Mouse (Mus musculus): ENCODE measurements around the gene Galnt10. TPM values are rescaled to one million over a fixed set of nuclear protein-coding genes. Genes with fewer than 3 reads are reported as not detected.

Gene Galnt10
- polyA plus RNA-seq, 1 experiment from 2014 or later = 19.7 TPM

DNA sequence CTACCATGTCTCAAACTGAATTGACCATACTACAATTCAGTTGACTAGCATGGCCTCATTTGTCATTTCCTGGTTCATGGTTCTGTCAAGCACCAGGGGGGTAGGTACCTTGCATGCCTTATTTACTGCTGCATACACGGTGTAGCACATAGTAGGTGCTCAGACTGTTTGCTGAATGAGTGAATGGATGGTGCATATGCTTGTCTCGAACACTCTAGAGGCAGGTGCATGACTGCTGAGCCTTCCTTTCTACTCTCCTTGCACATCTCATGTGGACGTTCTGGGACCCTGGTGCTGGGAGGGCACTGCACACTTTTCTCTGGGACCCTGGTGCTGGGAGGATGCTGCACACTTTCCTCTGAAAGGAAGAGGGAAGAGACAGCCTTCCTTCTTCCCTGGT is 13.0 kb downstream of the Galnt10 start:
- ATAC-seq (ENCODE audit: low read depth) (no peak), DNase-seq (ENCODE audit: low spot score) (no peak)
- Histone ChIP-seq H3K4me3 (ENCODE audit: low read depth, low read length) (no peak overlapping the region), H3K9me3 (ENCODE audit: control insufficient read depth, low read length) (no peaks in the 10 kb centered on the region), H3K4me1 (ENCODE audit: control insufficient read depth, insufficient read depth, low read length) (peaks cover 12% of the 10 kb centered on the region; the same call in 1 of the 2 replicates), H3K4me2 (ENCODE audit: low read depth, low read length) (no peak overlapping the region), H3K27me3 (replicated peaks; ENCODE audit: control insufficient read depth, insufficient read depth, low read length) (no peaks in the 10 kb centered on the region), H3K36me3 (ENCODE audit: control insufficient read depth, insufficient read depth, low read length) (no peaks in the 10 kb centered on the region), H3K9ac (ENCODE audit: low read depth, low read length) (no peak overlapping the region), H3K27ac (replicated peaks; ENCODE audit: low read depth, low read length) (no peak overlapping the region)
- WGBS = 93% methylated on average over 3 of the region's 3 CpGs

DNA sequence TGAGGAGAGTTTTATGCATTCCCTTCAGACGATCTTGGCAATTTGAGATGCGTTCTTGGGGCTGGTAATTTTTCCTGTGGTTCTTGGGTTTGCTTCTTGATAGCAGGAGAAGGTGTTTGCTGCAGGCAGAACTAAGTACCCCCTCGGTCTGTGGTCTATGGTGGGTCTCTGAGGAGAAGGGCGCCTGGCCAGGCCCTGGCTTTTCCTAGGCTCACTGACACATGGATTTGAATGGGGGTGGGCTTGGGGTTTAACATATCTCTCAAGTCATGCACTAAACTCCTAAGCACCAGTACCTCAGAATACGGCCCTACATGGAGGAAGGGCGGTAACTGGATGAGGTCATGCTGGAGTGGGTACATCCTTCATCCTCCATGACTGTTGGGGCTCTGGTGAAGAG is 13.5 kb downstream of the Galnt10 start:
- Histone ChIP-seq H3K9ac (ENCODE audit: low read depth, low read length) (no peak overlapping the region), H3K4me1 (ENCODE audit: control insufficient read depth, insufficient read depth, low read length) (peaks cover 12% of the 10 kb centered on the region; the same call in 1 of the 2 replicates), H3K36me3 (ENCODE audit: control insufficient read depth, insufficient read depth, low read length) (no peaks in the 10 kb centered on the region), H3K4me2 (ENCODE audit: low read depth, low read length) (no peak overlapping the region), H3K4me3 (ENCODE audit: low read depth, low read length) (no peak overlapping the region), H3K27me3 (replicated peaks; ENCODE audit: control insufficient read depth, insufficient read depth, low read length) (no peaks in the 10 kb centered on the region), H3K9me3 (ENCODE audit: control insufficient read depth, low read length) (no peaks in the 10 kb centered on the region), H3K27ac (replicated peaks; ENCODE audit: low read depth, low read length) (no peak overlapping the region)
- ATAC-seq (ENCODE audit: low read depth) (no peak), DNase-seq (ENCODE audit: low spot score) (no peak)
- 82% methylated on average over 6 of the region's 6 CpGs for WGBS

DNA sequence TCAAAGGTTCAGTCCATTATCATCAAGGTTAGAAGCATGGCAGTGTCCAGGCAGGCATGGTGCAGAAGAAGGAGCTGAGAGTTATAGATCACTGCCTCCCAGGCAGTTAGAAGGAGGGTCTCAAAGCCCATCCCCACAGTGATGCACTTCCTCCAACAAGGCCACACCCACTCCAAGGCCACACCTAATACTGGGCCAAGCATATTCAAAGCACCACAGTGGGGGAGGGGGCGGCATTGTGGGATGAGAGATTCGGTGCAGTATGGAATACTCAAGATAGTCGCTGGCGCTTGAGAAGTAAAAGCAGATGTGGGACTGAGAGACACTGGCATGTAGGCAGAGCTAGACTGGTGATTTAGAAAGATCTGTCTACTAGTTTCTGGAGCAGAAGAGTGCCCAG is 14.9 kb downstream of the Galnt10 start:
- ATAC-seq (ENCODE audit: low read depth) (no peak), DNase-seq (ENCODE audit: low spot score) (no peak)
- H3K4me1 ChIP-seq (ENCODE audit: control insufficient read depth, insufficient read depth, low read length) = peaks cover 7% of the 10 kb centered on the region; the same call in 1 of the 2 replicates
- no peaks in the 10 kb centered on the region for H3K27me3 ChIP-seq (replicated peaks; ENCODE audit: control insufficient read depth, insufficient read depth, low read length)
- H3K9me3 ChIP-seq (ENCODE audit: control insufficient read depth, low read length) = no peaks in the 10 kb centered on the region
- no peaks in the 10 kb centered on the region for H3K36me3 ChIP-seq (ENCODE audit: control insufficient read depth, insufficient read depth, low read length)
- H3K27ac ChIP-seq (replicated peaks; ENCODE audit: low read depth, low read length) = no peak overlapping the region
- no peak overlapping the region for H3K9ac ChIP-seq (ENCODE audit: low read depth, low read length)
- H3K4me2 ChIP-seq (ENCODE audit: low read depth, low read length) = no peak overlapping the region
- H3K4me3 ChIP-seq (ENCODE audit: low read depth, low read length) = no peak overlapping the region
- 78% methylated on average over 4 of the region's 4 CpGs for WGBS

DNA sequence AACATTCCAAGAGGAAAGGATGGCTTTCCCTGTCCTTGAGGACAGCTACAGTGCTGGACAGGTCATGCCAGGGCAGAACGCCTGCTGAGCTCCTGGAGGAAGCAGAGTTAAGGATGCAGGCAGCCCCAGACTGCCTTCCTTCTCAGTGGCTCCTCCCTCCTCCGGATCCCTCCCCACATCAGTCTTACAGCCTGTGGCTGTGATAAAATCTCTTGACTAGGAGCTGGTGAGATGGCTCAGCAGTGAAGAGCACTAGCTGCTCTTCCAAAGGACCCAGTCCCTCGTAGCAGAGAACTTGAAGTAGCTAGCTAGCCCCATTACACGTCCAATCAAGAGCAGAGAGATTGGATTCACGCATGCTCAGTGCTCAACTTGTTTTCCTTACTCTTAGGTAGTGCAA is 15.6 kb downstream of the Galnt10 start:
- Histone ChIP-seq H3K4me3 (ENCODE audit: low read depth, low read length) (no peak overlapping the region), H3K36me3 (ENCODE audit: control insufficient read depth, insufficient read depth, low read length) (no peaks in the 10 kb centered on the region), H3K4me2 (ENCODE audit: low read depth, low read length) (no peak overlapping the region), H3K4me1 (ENCODE audit: control insufficient read depth, insufficient read depth, low read length) (peaks cover 7% of the 10 kb centered on the region; the same call in 1 of the 2 replicates), H3K27ac (replicated peaks; ENCODE audit: low read depth, low read length) (no peak overlapping the region), H3K9ac (ENCODE audit: low read depth, low read length) (no peak overlapping the region), H3K27me3 (replicated peaks; ENCODE audit: control insufficient read depth, insufficient read depth, low read length) (no peaks in the 10 kb centered on the region), H3K9me3 (ENCODE audit: control insufficient read depth, low read length) (no peaks in the 10 kb centered on the region)
- no peak for DNase-seq (ENCODE audit: low spot score)
- 58% methylated on average over 5 of the region's 5 CpGs for WGBS
- no peak for ATAC-seq (ENCODE audit: low read depth)

DNA sequence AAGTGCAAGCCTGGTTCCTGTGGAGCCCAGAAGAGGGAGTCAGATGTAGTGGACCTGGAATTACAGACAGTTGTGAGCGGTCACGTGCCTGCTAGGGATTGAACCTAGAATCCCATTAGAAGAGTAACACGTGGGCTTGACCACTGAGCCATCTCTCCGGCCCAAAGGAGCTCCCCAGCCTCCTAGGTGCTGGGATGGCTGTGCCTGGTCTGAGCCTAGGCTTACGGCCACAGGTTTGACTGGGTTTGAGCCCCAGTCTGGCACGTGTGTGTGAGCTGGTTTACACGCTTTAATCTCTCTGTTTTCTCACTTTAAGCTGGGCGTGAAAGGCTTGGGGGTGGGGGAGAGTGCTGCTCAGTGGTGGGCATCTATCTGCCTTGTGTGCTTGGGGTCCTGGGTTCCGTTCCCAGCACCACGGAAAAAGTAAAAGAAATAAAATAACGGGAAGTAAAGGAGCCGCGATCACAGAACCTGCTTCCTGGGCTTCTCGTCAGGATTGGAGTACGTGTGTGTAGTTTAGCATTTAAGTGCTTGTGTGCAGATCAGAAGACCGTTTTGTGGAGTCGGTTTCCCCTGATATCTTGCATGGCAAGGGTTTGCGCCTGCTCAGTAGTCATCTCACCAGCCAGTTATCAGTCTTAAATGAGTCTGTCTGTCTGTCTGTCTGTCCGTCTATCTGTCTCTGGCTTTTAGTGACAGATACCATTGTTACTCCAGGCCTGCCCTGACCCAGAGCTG is 16.4 kb downstream of the Galnt10 start:
- H3K9ac ChIP-seq (ENCODE audit: low read depth, low read length) = no peak overlapping the region
- DNase-seq (ENCODE audit: low spot score) (no peak), ATAC-seq (ENCODE audit: low read depth) (no peak)
- no peak overlapping the region for H3K4me3 ChIP-seq (ENCODE audit: low read depth, low read length)
- WGBS = 90% methylated on average over 19 of the region's 19 CpGs
- no peak overlapping the region for H3K4me2 ChIP-seq (ENCODE audit: low read depth, low read length)
- H3K4me1 ChIP-seq (ENCODE audit: control insufficient read depth, insufficient read depth, low read length) = peaks cover 7% of the 10 kb centered on the region; the same call in 1 of the 2 replicates
- no peaks in the 10 kb centered on the region for H3K36me3 ChIP-seq (ENCODE audit: control insufficient read depth, insufficient read depth, low read length)
- no peaks in the 10 kb centered on the region for H3K27me3 ChIP-seq (replicated peaks; ENCODE audit: control insufficient read depth, insufficient read depth, low read length)
- H3K9me3 ChIP-seq (ENCODE audit: control insufficient read depth, low read length) = no peaks in the 10 kb centered on the region
- H3K27ac ChIP-seq (replicated peaks; ENCODE audit: low read depth, low read length) = no peak overlapping the region

DNA sequence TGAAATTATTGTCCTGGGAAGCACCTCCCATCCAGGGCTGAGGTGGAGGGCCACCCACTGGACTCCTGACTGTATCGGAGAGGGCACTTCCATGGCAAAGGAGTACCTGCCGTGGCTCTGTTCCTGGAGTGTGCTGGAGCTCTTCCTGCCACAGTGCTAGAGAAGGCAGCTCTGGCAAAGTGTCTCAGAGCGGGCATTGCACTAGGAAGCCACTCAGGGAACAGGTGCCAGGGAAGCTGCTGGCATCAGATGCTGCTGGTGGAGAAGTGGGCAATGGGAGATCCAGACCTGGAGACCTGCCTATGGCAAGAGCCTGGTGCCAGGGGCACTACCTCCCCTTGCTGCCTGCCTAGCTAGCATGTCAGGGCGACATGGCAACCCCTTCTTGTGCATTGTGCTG is 17.0 kb downstream of the Galnt10 start:
- DNase-seq (ENCODE audit: low spot score) (no peak), ATAC-seq (ENCODE audit: low read depth) (no peak)
- Histone ChIP-seq H3K27me3 (replicated peaks; ENCODE audit: control insufficient read depth, insufficient read depth, low read length) (no peaks in the 10 kb centered on the region), H3K27ac (replicated peaks; ENCODE audit: low read depth, low read length) (no peak overlapping the region), H3K9me3 (ENCODE audit: control insufficient read depth, low read length) (no peaks in the 10 kb centered on the region), H3K9ac (ENCODE audit: low read depth, low read length) (no peak overlapping the region), H3K4me1 (ENCODE audit: control insufficient read depth, insufficient read depth, low read length) (peaks cover 7% of the 10 kb centered on the region; the same call in 1 of the 2 replicates), H3K4me3 (ENCODE audit: low read depth, low read length) (no peak overlapping the region), H3K4me2 (ENCODE audit: low read depth, low read length) (no peak overlapping the region), H3K36me3 (ENCODE audit: control insufficient read depth, insufficient read depth, low read length) (no peaks in the 10 kb centered on the region)
- WGBS = 90% methylated on average over 4 of the region's 4 CpGs

DNA sequence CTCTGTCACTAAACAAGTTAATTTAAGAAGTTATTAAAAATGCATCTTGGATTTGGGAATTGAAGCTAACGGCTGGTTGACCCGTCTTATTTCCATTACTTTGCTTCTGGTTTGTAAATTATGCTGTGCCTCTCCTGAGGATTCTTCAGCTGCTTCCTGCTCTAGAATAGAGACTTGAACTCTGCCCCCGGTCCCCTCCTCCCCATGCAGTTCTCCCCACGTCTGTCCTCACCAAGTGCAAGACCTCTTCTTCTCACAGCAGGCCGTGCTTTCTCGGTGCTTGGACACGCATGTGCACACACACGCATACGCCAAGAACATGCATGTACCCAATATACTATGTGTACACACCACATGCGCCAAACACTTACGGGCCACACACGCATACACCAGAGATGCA is 18.0 kb downstream of the Galnt10 start:
- Histone ChIP-seq H3K4me1 (ENCODE audit: control insufficient read depth, insufficient read depth, low read length) (peaks cover 7% of the 10 kb centered on the region; the same call in 1 of the 2 replicates), H3K4me2 (ENCODE audit: low read depth, low read length) (no peak overlapping the region), H3K4me3 (ENCODE audit: low read depth, low read length) (no peak overlapping the region), H3K36me3 (ENCODE audit: control insufficient read depth, insufficient read depth, low read length) (no peaks in the 10 kb centered on the region), H3K27me3 (replicated peaks; ENCODE audit: control insufficient read depth, insufficient read depth, low read length) (no peaks in the 10 kb centered on the region), H3K27ac (replicated peaks; ENCODE audit: low read depth, low read length) (no peak overlapping the region), H3K9me3 (ENCODE audit: control insufficient read depth, low read length) (no peaks in the 10 kb centered on the region), H3K9ac (ENCODE audit: low read depth, low read length) (no peak overlapping the region)
- ATAC-seq (ENCODE audit: low read depth) (no peak), DNase-seq (ENCODE audit: low spot score) (no peak)
- WGBS = 79% methylated on average over 12 of the region's 12 CpGs

DNA sequence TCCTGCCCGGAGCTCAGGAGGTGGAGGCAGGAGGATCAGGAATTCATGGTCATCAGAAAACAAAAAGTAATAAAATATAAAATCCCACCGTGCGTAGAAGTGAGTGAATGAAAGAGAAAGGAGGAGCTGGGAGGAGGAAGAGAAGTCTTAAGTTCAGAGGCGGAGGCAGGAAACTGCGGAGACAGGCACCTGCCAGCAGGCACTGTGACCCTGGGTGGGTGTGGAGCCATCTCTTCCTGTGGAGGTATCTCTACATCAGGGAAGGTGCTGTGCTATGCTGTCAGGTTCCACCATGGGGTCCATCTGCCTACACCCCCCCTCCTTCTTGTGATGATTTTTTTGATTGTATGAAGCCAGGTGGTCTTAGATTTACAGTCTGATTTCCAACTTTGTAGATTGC is 19.5 kb downstream of the Galnt10 start:
- ATAC-seq (ENCODE audit: low read depth) = no peak
- WGBS = 77% methylated on average over 5 of the region's 5 CpGs
- no peak overlapping the region for H3K4me2 ChIP-seq (ENCODE audit: low read depth, low read length)
- no peak overlapping the region for H3K4me3 ChIP-seq (ENCODE audit: low read depth, low read length)
- no peak overlapping the region for H3K9ac ChIP-seq (ENCODE audit: low read depth, low read length)
- no peak overlapping the region for H3K27ac ChIP-seq (replicated peaks; ENCODE audit: low read depth, low read length)
- no peaks in the 10 kb centered on the region for H3K36me3 ChIP-seq (ENCODE audit: control insufficient read depth, insufficient read depth, low read length)
- no peaks in the 10 kb centered on the region for H3K9me3 ChIP-seq (ENCODE audit: control insufficient read depth, low read length)
- no peaks in the 10 kb centered on the region for H3K27me3 ChIP-seq (replicated peaks; ENCODE audit: control insufficient read depth, insufficient read depth, low read length)
- H3K4me1 ChIP-seq (ENCODE audit: control insufficient read depth, insufficient read depth, low read length) = peaks cover 7% of the 10 kb centered on the region; the same call in 1 of the 2 replicates
- DNase-seq (ENCODE audit: low spot score) = no peak

DNA sequence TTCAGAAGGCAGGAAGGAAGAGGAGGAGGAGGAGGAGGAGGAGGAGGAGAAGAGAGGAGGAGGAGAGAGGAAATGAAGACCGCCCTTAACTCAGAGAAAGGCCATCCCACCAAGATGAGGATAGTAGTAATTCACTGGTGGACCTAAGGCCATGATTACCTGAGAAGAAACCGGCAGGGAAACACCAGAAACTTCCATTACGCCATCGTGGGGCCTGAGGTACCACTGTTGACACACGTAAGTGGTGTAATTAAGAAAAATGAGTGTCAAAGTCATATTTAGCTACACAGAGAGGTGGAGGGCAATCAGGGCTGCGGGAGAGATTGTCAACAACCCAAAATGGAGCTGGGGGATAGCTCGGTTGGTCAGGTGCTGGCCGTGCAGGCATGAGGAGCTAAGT is 23.0 kb downstream of the Galnt10 start:
- no peaks in the 10 kb centered on the region for H3K27me3 ChIP-seq (replicated peaks; ENCODE audit: control insufficient read depth, insufficient read depth, low read length)
- no peaks in the 10 kb centered on the region for H3K36me3 ChIP-seq (ENCODE audit: control insufficient read depth, insufficient read depth, low read length)
- DNase-seq (ENCODE audit: low spot score) (no peak), ATAC-seq (ENCODE audit: low read depth) (no peak)
- H3K9ac ChIP-seq (ENCODE audit: low read depth, low read length) = no peak overlapping the region
- H3K4me3 ChIP-seq (ENCODE audit: low read depth, low read length) = no peak overlapping the region
- 85% methylated on average over 8 of the region's 8 CpGs for WGBS
- no peaks in the 10 kb centered on the region for H3K9me3 ChIP-seq (ENCODE audit: control insufficient read depth, low read length)
- H3K4me1 ChIP-seq (ENCODE audit: control insufficient read depth, insufficient read depth, low read length) = peaks cover 16% of the 10 kb centered on the region
- H3K27ac ChIP-seq (replicated peaks; ENCODE audit: low read depth, low read length) = no peak overlapping the region
- no peak overlapping the region for H3K4me2 ChIP-seq (ENCODE audit: low read depth, low read length)

Data from embryonic facial prominence, embryonic 14.5 days (tissue).